Mouse (Mus musculus) midbrain, embryonic 11.5 days (tissue): Measurements from ENCODE around the gene Slc16a6. TPM values are rescaled to one million over a fixed set of nuclear protein-coding genes. Genes with fewer than 3 reads are reported as not detected.

ENCODE experiments used
- ATAC-seq: fragments of 200-750 bp; cut with Nextera tagmentation; 2 replicates; pipeline ENCODE4 v1.8.0; 2017; ENCODE audit warnings: moderate TSS enrichment, moderate library complexity; ENCODE audit not compliant: low FRiP score
- DNase-seq: peaks from one replicate; pipeline ENCODE4 v3.0.0; 2015; ENCODE audit warnings: low spot score; ENCODE audit errors: missing footprints
- H3K27ac ChIP-seq: fragments of 300-500 bp; sonication (generic); 2 replicates; pipeline ENCODE4 v1.5.1; 2014; ENCODE audit warnings: low read depth, low read length
- H3K27me3 ChIP-seq: fragments of 300-500 bp; sonication (generic); 2 replicates; pipeline ENCODE4 v1.6.1; 2014; ENCODE audit warnings: mild to moderate bottlenecking, low read length, moderate library complexity, mixed read lengths; ENCODE audit not compliant: control insufficient read depth, insufficient read depth
- H3K36me3 ChIP-seq: fragments of 300-500 bp; sonication (generic); 2 replicates; pipeline ENCODE4 v1.6.1; 2014; ENCODE audit warnings: mild to moderate bottlenecking, low read length, moderate library complexity, mixed read lengths; ENCODE audit not compliant: control insufficient read depth, insufficient read depth
- H3K4me1 ChIP-seq: fragments of 300-500 bp; sonication (generic); 2 replicates; pipeline ENCODE4 v1.6.1; 2014; ENCODE audit warnings: low read length; ENCODE audit not compliant: control insufficient read depth, insufficient read depth
- H3K4me2 ChIP-seq: fragments of 300-500 bp; sonication (generic); 2 replicates; pipeline ENCODE4 v1.6.1; 2014; ENCODE audit warnings: mild to moderate bottlenecking, moderate library complexity
- H3K4me3 ChIP-seq: fragments of 300-500 bp; sonication (generic); 2 replicates; pipeline ENCODE4 v1.5.1; 2014; ENCODE audit warnings: low read depth, low read length
- H3K9ac ChIP-seq: fragments of 300-500 bp; sonication (generic); 2 replicates; pipeline ENCODE4 v1.6.1; 2014; ENCODE audit warnings: low read length
- H3K9me3 ChIP-seq: fragments of 300-500 bp; sonication (generic); 2 replicates; pipeline ENCODE4 v1.6.1; 2016; ENCODE audit warnings: low read length; ENCODE audit not compliant: control insufficient read depth
- WGBS: fragments of 180-500 bp; shearing (Covaris S2); extraction: QIAGEN DNeasy Blood & Tissue Kit; methylation state at CpG from one replicate; pipeline ENCODE4 v1.1.7; 2014; 5-methylcytosine and 5-hydroxymethylcytosine counted together
- microRNA-seq: library from miRNA; unstranded; fragments of <30 nt; microRNA quantifications from one replicate; pipeline ENCODE4, GENCODE M21; 2017
- polyA plus RNA-seq: library from polyadenylated mRNA; unstranded; fragments of >200 nt; fragmentation: Nextera tagmentation; extraction: Ambion mirVana; gene quantifications from 2 replicates; pipeline ENCODE4 v1.2.1, GENCODE M21; 2014

Gene Slc16a6
- polyA plus RNA-seq, 1 experiment from 2014 or later, result 3.6 TPM

GRCm38 (mm10) chr11:109417472-109418040 lies 55.8 kb downstream of the Slc16a6 start:
- no peak overlapping the region for H3K9ac ChIP-seq
- no peak overlapping the region for H3K4me2 ChIP-seq
- 90% methylated on average over 9 of the region's 9 CpGs for WGBS
- H3K4me3 ChIP-seq, result no peak overlapping the region
- H3K4me1 ChIP-seq, result no peaks in the 10 kb centered on the region
- no peak overlapping the region for H3K27ac ChIP-seq
- ATAC-seq (no peak), DNase-seq (no peak)
- H3K36me3 ChIP-seq, result no peaks in the 10 kb centered on the region
- no peaks in the 10 kb centered on the region for H3K27me3 ChIP-seq
- no peaks in the 10 kb centered on the region for H3K9me3 ChIP-seq

- no peaks in the 10 kb centered on the region for H3K27me3 ChIP-seq
- no peak for ATAC-seq
- H3K4me3 ChIP-seq, result no peak overlapping the region
- no peak overlapping the region for H3K27ac ChIP-seq
- H3K36me3 ChIP-seq, result no peaks in the 10 kb centered on the region
- H3K4me1 ChIP-seq, result no peaks in the 10 kb centered on the region
- H3K4me2 ChIP-seq, result no peak overlapping the region
- WGBS, result 86% methylated on average over 8 of the region's 8 CpGs
- no peaks in the 10 kb centered on the region for H3K9me3 ChIP-seq
- H3K9ac ChIP-seq, result no peak overlapping the region
- DNase-seq, result no peak
These were observed 56.5 kb downstream of the Slc16a6 start for GRCm38 (mm10) chr11:109416709-109417420.

DNA sequence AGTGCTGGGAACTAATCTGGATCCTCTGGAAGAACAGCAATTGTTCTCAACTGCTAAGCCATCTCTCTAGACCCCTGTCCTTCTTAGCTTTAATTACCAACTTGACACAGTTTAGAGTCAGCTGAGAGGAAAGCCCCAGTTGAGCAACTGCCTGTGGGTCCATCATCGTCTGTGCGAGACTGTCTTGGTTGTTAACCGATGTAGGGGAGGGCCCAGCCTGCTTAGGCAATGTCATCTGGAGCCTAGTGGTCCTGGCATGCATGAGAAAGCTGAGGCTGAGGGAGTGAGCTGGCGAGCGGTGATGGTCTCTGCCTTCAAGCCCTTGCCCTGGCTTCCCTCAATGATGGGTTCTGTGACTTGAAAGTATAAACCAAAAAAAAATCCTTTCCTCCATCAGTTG lies 58.6 kb downstream of the Slc16a6 start:
- H3K4me2 ChIP-seq, result no peak overlapping the region
- no peak overlapping the region for H3K9ac ChIP-seq
- no peaks in the 10 kb centered on the region for H3K27me3 ChIP-seq
- H3K4me1 ChIP-seq, result no peaks in the 10 kb centered on the region
- no peaks in the 10 kb centered on the region for H3K36me3 ChIP-seq
- no peak overlapping the region for H3K27ac ChIP-seq
- DNase-seq (no peak), ATAC-seq (no peak)
- no peak overlapping the region for H3K4me3 ChIP-seq
- H3K9me3 ChIP-seq, result no peaks in the 10 kb centered on the region
- WGBS, result 95% methylated on average over 5 of the region's 5 CpGs

DNA sequence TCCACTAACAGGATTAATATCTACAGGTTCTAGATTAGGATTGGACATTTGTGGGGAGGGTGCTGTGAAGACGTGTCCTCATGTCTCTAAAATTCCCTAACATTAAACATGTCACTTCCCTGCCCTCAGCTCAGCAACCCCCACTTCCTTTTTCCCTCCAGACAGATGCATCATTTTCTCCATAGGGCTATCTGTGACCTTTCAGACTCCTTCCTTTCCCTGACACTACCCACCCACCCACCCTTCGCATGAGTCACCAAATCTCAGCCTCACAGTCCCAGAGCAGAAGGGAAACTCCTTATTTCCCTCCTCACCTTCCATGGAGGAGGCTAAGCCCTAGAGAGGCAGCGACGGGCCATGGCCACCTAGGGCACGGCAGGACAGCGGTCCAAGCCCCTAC lies 59.8 kb downstream of the Slc16a6 start, which contains the start of gene 9930022D16Rik:
Gene 9930022D16Rik (plus strand): TSS at position 301 of the 400 bp plus-strand sequence.
- Histone ChIP-seq H3K9ac (no peak within 1 kb of the TSS), H3K27ac (no peak within 1 kb of the TSS), H3K4me3 (no peak within 1 kb of the TSS), H3K36me3 (no peaks in the 10 kb centered on the region), H3K9me3 (no peaks in the 10 kb centered on the region), H3K27me3 (no peaks in the 10 kb centered on the region), H3K4me1 (no peaks in the 10 kb centered on the region), H3K4me2 (no peak within 1 kb of the TSS)
- ATAC-seq (no peak), DNase-seq (no peak)
- 91% methylated on average over 6 of the region's 6 CpGs for WGBS

- Histone ChIP-seq H3K36me3 (no peaks in the 10 kb centered on the region), H3K9me3 (no peaks in the 10 kb centered on the region), H3K4me1 (no peaks in the 10 kb centered on the region), H3K4me3 (no peak overlapping the region), H3K4me2 (no peak overlapping the region), H3K27me3 (no peaks in the 10 kb centered on the region), H3K27ac (no peak overlapping the region), H3K9ac (no peak overlapping the region)
- no peak for DNase-seq
- WGBS, result 92% methylated on average over 15 of the region's 15 CpGs
- ATAC-seq, result no peak
These were observed 63.0 kb downstream of the Slc16a6 start for GRCm38 (mm10) chr11:109410197-109410980.

DNA sequence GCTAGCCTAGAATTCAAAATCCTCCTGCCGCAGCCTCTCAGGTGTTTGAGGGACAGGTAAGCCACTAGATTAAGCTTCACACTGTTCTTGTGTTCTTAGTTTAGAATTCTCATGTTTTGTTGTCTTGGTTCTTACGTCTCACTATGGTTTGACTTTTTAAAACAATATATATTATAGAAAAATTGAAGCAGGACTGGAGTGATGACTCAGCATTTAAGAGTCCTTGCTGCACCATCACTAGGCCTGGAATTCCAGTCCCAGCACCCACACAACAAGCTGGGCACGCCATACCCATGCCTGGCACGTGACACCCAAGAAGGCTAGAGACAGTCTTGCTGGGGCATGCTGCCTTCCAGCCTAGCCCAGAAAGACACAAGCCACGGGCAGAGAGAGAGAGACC lies 67.0 kb downstream of the Slc16a6 start:
- H3K27me3 ChIP-seq, result no peaks in the 10 kb centered on the region
- no peak overlapping the region for H3K27ac ChIP-seq
- no peak overlapping the region for H3K4me3 ChIP-seq
- ATAC-seq (no peak), DNase-seq (no peak)
- H3K9me3 ChIP-seq, result no peaks in the 10 kb centered on the region
- H3K4me2 ChIP-seq, result no peak overlapping the region
- no peak overlapping the region for H3K9ac ChIP-seq
- H3K36me3 ChIP-seq, result no peaks in the 10 kb centered on the region
- H3K4me1 ChIP-seq, result no peaks in the 10 kb centered on the region
- 89% methylated on average over 5 of the region's 5 CpGs for WGBS

Small RNAs within 50 kb of the gene (microRNA-seq; reads per million reads assigned to microRNA genes)
- not detected for gene Gm25540

Other genes starting within 250 kb of the Slc16a6 start
- gene Rgs9, start 175.5 kb downstream of the Slc16a6 start, polyA plus RNA-seq, result 1.6 and 1.7 TPM in 2 replicates
- 19.4 and 20.4 TPM in 2 replicates for gene Gna13, start 110.8 kb downstream of the Slc16a6 start, polyA plus RNA-seq
- gene 9930022D16Rik, start 59.7 kb downstream of the Slc16a6 start, polyA plus RNA-seq, result not detected in 2 replicates
- gene Amz2, start 47.7 kb downstream of the Slc16a6 start, polyA plus RNA-seq, result 46.8 and 49.0 TPM in 2 replicates
- gene Arsg, start 224 bp downstream of the Slc16a6 start, polyA plus RNA-seq, result 2.9 and 4.7 TPM in 2 replicates
- gene Wipi1, start 138.4 kb upstream of the Slc16a6 start, polyA plus RNA-seq, result 11.1 and 12.4 TPM in 2 replicates
- 435 and 478 TPM in 2 replicates for gene Prkar1a, start 175.8 kb upstream of the Slc16a6 start, polyA plus RNA-seq
- gene Fam20a, start 248.7 kb upstream of the Slc16a6 start, polyA plus RNA-seq, result 1.9 and 2.7 TPM in 2 replicates